Mouse (Mus musculus) cortical plate, adult 2 months (tissue): ENCODE results near the gene Zfand3. TPM values are rescaled to one million over a fixed set of nuclear protein-coding genes. Genes with fewer than 3 reads are reported as not detected.
A peak's percentile ranks its signal among the peaks of the same experiment; 100 is the strongest.

Experiments used
- H3K27ac ChIP-seq: fragments of 200-500 bp; 2 replicates; pipeline ENCODE4 v1.5.1; 2012; ENCODE audit warnings: low read length, control low read depth, inconsistent platforms; ENCODE audit not compliant: insufficient read depth
- H3K4me1 ChIP-seq: fragments of 200-500 bp; 2 replicates; pipeline ENCODE4 v1.6.1; 2011; ENCODE audit warnings: low read length; ENCODE audit not compliant: control insufficient read depth, insufficient read depth
- H3K4me3 ChIP-seq: fragments of 200-500 bp; 2 replicates; pipeline ENCODE4 v1.5.1; 2011; ENCODE audit warnings: mild to moderate bottlenecking, low read length, control low read depth; ENCODE audit not compliant: insufficient read depth
- CTCF ChIP-seq: fragments of 200-500 bp; IDR thresholded peaks from 2 replicates; pipeline ENCODE4 v1.5.1; 2011; ENCODE audit warnings: mild to moderate bottlenecking, control low read depth, low read length; ENCODE audit not compliant: insufficient read depth; ENCODE audit errors: extremely low read depth
- POLR2A ChIP-seq: fragments of 200-500 bp; IDR thresholded peaks from 2 replicates; pipeline ENCODE4 v1.6.1; 2011; ENCODE audit warnings: mild to moderate bottlenecking, low read length, control low read depth; ENCODE audit not compliant: insufficient read depth; ENCODE audit errors: extremely low read depth
- polyA plus RNA-seq: library from polyadenylated mRNA; depleted of rRNA; stranded (reverse); fragments of >200 nt; gene quantifications from 2 replicates; pipeline ENCODE4 v1.2.3, GENCODE M21; 2012; rRNA removed

The Zfand3 gene
- polyA plus RNA-seq: 96.8 and 102 TPM in 2 replicates

DNA sequence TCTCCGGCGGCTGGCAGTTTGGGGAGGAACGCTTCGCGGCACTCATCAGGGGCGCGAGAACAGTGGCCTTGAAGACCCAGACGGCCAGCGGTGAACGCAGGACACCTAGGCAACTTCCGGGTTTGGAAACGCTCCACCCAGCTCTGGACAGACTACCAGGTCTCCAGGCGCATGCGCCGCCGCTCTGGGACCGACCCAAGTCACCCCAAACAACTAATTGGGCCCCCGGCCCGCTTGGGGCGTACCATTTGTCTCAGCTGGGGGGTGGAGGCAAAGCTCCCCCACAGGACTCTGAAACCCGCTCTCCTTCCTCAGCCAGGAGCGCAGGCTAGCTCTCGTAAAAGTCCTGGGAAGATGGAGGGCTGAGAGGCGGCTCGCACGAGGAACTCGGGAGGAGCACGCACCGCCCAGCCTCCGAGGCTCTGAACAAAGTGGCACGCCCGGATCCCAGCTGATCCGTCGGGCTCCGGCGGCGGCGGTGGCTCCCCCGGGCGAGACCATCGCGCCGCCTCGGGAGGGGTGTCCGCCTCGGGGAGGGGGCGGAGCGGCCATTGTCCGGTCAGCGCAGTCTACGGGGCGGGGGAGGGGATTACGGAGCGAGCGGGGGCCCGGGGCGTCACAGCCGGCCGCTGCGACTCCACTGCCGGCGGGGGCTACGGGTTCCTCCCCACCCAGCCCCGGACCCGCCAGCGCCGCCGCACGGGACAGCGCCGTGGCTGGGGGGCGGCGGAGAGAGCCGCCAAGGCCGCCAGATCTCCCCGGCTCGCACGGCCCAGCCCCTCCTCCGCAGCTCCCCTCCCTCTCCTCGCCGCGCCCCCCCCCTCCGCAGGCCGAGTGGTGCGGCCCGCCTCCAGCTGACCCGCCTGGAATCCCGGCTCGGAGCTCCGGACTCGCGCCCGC is at the start of gene Zfand3:
Gene Zfand3 (plus strand): TSS at position 531 of the 900 bp plus-strand sequence.
- Histone ChIP-seq H3K4me1 (peaks cover 12% of the 10 kb centered on the region), H3K27ac (peak within 1 kb of the TSS; percentile 94), H3K4me3 (peak within 1 kb of the TSS; percentile 61)
- TF ChIP-seq CTCF (no peak), POLR2A (no peak; the same call in none of the 2 replicates)

DNA sequence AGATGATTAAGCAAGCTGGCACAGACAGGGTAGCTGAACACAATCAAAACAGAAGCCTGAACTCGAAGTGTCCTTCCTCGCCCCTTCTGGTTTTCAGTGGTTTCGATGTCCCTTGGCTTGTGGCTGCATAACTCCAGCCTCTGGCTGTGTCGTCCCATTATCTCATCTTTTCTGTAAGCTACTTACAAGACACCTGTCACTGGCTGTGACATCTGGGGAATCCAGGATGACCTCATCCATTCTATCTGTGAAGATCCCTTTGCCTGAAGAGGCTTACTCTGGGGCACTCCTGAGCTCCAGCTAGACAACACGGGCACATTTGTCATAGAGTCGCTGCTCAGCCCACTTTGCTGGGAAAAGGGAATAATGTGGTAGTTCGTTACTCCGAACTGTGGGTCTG is 48.7 kb upstream of the Zfand3 start:
- no peaks in the 10 kb centered on the region for H3K4me1 ChIP-seq
- H3K27ac ChIP-seq: no peak overlapping the region
- no peak overlapping the region for H3K4me3 ChIP-seq
- no peak for TF ChIP-seq CTCF
- TF ChIP-seq POLR2A: no peak

DNA sequence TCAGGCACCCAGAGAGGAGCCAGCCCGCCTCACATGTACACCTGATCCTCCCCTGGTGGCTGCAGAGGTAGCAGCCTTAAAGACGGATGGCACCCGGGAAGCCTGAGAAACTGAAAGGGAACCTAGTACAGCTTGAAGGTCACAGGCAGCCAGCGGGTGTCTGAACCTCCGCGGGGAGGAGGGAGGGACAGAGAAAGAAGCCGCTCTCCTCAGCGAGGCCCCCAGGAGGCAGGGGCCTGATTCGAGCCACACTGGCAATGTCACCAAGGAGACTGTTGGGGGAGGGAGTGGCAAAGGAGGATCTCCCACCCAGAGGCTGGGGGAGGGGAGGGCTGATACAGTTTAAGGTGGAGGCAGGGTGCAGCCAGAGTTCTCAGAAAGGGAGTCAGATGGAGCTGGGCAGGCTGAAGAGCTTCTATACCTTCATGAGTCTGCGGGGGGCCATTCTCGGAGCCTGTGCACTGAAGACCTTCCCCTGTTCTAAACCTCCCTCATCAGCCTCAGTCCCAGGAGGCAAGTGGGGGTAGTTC is 40.7 kb upstream of the Zfand3 start:
- no peak overlapping the region for H3K27ac ChIP-seq
- no peaks in the 10 kb centered on the region for H3K4me1 ChIP-seq
- H3K4me3 ChIP-seq: no peak overlapping the region
- TF ChIP-seq POLR2A (no peak), CTCF (no peak)

DNA sequence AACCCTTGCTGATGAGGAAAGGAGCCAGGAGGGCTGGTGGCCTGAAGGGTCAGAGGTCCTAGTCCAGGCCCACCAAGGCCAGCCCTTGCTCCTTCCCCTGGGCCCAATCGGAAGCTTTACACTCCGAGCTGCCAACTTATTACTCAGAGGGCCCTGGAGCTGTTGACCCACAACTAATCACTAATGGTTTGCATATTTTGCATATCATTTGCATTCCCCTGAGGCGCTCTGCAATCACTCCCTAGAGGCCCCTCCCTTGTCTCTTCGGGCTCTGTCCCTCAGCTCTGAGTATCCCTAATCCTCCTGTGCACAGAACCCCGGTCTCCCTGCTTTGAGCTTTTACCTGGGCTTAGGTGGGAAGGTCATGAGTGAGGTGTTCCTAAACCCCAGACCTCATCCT is 39.0 kb upstream of the Zfand3 start:
- TF ChIP-seq CTCF (no peak), POLR2A (no peak)
- Histone ChIP-seq H3K27ac (no peak overlapping the region), H3K4me3 (no peak overlapping the region), H3K4me1 (no peaks in the 10 kb centered on the region)

DNA sequence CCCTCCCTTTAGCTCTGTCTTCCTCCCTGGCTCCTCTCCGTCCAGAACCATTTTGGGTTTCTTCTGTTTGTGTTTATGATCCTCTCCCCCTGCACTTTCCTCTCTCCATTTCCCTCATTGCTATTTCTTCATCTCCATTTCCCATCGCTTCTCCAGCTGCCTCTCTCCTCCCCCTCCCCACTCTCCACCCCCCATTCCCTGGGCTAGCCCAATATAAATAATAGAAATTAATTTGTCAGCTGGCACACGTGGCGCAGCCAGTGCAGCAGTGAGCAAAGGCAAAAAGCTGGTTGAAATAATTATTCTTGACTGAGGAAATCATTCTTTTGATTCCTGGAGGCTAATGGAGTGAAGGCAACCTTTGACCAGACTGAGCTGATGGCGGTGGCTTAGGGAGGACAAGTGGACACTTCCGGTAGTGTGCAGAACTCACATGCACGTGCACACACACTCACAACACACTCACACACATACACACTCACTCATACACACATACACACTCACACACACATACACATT is 34.4 kb upstream of the Zfand3 start, which contains the start of gene Mdga1:
Gene Mdga1 (minus strand): TSS at position 51 of the 519 bp plus-strand sequence.
- no peaks in the 10 kb centered on the region for H3K4me1 ChIP-seq
- H3K4me3 ChIP-seq: no peak within 1 kb of the TSS
- TF ChIP-seq POLR2A (no peak), CTCF (no peak)
- H3K27ac ChIP-seq: no peak within 1 kb of the TSS

DNA sequence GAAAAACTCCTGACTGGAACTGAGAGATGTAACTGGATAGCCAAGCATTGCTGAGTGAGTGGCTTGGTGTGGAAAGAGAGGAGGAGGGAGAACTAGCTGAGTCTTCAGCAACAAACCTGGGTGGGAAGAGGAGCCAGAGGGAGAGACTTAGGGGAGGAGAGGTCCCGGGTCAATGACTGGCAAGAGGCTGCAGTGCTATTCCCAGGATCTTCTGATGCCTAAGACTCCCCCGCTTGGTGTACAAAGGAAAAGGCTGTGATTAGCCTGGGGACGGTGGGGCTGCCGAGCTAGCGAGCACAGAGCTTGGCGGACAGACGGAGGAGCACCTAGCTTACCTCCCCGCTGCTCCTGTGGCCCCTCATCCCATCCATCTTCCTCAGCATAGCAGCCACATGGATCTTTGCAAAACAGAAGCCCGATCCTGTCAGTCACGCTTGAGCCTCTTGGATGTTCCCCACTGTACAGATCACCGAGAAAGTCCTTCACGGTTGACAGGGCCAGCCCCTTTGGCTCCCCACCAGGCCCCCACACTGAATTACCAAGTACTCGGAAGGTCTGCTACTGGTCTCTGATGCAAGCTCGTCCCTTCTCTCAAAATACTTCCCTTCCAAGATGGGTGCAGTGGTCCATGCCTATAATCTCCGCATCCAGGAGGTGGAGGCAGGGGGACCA is 32.6 kb upstream of the Zfand3 start:
- Histone ChIP-seq H3K27ac (no peak overlapping the region), H3K4me3 (no peak overlapping the region), H3K4me1 (peaks cover 1% of the 10 kb centered on the region; the same call in 1 of the 2 replicates)
- TF ChIP-seq POLR2A: no peak
- no peak for TF ChIP-seq CTCF

DNA sequence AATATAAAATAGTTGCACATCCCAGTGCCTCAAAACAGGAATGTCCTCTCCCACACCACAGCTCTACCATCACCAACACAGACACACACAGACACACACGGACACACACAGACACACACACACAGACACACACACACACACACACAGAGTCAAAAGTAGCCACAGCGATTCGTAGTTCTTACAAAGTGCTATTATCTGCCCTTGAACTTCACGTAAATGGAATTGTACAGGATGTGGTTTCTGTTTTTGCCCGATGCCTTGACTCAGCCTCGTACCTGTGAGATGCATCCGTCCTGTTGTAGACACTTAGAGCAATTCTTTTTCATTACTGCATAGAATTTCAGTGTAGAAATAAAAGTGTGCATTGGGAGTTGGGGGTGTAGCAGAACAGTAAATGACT is 31.3 kb upstream of the Zfand3 start:
- no peak for TF ChIP-seq POLR2A
- no peak for TF ChIP-seq CTCF
- peaks cover 1% of the 10 kb centered on the region; the same call in 1 of the 2 replicates for H3K4me1 ChIP-seq
- no peak overlapping the region for H3K4me3 ChIP-seq
- no peak overlapping the region for H3K27ac ChIP-seq

DNA sequence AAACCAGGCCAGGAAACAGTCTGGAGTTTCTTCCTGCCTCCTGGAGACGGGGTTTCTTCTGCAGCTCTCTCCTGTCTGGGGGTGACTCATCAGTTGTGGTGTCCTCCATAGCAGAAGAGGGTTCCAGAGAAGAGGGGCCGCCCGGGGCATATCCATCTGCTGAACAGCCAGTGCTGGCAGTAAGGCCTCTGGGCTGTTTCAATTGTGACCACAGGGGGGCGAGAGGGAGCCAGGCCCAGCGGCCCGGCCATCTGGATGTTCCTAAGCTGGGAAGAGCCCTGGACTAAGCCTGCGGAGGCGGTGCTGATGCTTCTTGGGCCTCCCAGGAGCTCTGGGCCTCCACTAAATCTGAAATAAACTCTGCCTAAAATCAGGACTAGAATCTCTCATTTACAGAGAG is 28.8 kb upstream of the Zfand3 start:
- Histone ChIP-seq H3K4me1 (peaks cover 1% of the 10 kb centered on the region; the same call in 1 of the 2 replicates), H3K4me3 (no peak overlapping the region), H3K27ac (no peak overlapping the region)
- no peak for TF ChIP-seq POLR2A
- peak; percentile 69 for TF ChIP-seq CTCF

DNA sequence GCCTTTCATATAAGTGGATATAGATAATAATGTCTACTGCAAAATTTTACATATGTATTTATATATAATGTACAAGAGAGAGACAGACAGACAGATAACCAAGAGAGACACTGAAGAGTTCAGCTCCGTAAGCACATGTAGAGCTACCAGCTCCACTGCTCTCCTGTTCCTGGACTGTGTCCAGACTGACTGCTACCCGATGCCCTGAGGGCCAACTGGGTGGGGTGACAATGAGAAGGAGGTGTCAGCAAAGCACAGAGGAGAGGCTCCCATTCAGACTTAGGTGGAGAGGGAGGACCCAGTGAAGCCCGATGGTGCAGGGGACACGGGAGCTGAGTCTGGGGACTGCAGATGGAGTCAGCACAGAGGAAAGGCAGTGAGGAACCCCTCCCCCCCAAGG is 25.5 kb upstream of the Zfand3 start:
- H3K4me3 ChIP-seq: no peak overlapping the region
- H3K4me1 ChIP-seq: peaks cover 1% of the 10 kb centered on the region; the same call in 1 of the 2 replicates
- no peak overlapping the region for H3K27ac ChIP-seq
- TF ChIP-seq POLR2A: no peak
- TF ChIP-seq CTCF: no peak

DNA sequence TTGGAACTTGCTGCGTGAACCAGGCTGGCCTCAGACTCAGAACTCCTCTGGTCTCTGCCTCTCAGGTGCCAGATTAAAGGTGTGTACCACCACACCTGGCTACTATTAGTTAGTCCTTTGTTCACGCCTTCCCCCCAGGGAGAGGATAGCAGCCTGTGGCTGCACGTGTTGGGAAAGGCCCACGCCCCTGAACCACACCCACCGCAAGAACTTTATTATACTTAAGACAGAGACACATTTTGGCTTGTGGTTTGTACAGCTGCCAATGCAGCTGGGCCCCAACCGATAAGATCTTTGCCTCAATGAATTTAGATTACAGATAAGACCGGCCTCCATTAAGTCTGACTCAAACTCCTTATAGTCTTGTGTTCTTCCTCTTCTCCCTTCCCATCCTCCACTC is 24.7 kb upstream of the Zfand3 start:
- Histone ChIP-seq H3K4me3 (no peak overlapping the region), H3K27ac (no peak overlapping the region), H3K4me1 (peaks cover 1% of the 10 kb centered on the region; the same call in 1 of the 2 replicates)
- TF ChIP-seq CTCF: no peak
- no peak for TF ChIP-seq POLR2A
